Mouse (Mus musculus) embryonic stem cell, embryonic (primary cell): ENCODE data around the gene 1700001L19Rik.
"Not testable (repeated sequence)": the region's sequence is repeated elsewhere in the genome, so short reads cannot be mapped to it uniquely, and the experiment has no call there.

Source experiments
- CTCF ChIA-PET, 4 experiments: fragments of 300-600 bp in 2 of 4; fragments of 350-600 bp in 2 of 4; sonication (Branson Sonifier 250); formaldehyde crosslinking; loops; one replicate each; lab custom pipeline; 2022; ENCODE audit warnings: inconsistent platforms in 2 of 4; lab: Charles Lee
- POLR2A ChIA-PET, 4 experiments: fragments of 300-600 bp in 2 of 4; fragments of 350-600 bp in 2 of 4; sonication (Branson Sonifier 250); formaldehyde crosslinking; loops; one replicate each; lab custom pipeline; 2022; ENCODE audit warnings: antibody characterized with exemption in 4 of 4, inconsistent platforms in 1 of 4; lab: Charles Lee

Gene 1700001L19Rik

DNA sequence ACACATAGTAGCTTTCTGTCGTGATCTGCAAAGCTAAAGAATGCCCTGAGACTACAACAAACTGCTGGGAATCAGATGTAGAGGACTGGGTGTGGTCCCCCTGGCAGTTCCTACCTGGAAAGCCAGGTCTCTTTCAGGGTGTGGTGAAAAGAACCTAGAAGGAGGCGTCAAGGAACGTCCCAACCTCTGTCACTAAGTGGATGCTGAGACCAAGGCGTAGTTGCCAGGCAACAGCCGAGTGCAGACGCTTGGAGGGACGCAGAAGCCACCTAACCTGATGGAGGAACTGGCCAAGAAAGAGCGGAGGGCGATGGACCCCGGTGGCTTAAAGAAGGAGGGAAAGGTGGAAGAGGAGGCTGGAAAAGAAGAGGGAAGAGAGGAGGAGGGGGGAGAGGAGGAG is at the start of gene 1700001L19Rik:
Gene 1700001L19Rik (plus strand): TSS at position 223 of the 400 bp plus-strand sequence.
- ChIA-PET CTCF (interaction anchor here (0.5 to 1.0 kb wide), 8 partner anchors 12 to 1206 kb away, joined by 3 to 11 read pairs (median 3); no protein-coding TSS in a partner anchor), POLR2A (interaction anchor here in 2 of 4 experiments (0.9 to 7.4 kb wide), 7 partner anchors 11 to 1014 kb away, joined by 3 to 41 read pairs (median 5); partner anchors contain the start of genes Fastkd3 (in 2 of the 2), Mtrr (in 2 of the 2) and Srd5a1 (in 1 of the 2))

DNA sequence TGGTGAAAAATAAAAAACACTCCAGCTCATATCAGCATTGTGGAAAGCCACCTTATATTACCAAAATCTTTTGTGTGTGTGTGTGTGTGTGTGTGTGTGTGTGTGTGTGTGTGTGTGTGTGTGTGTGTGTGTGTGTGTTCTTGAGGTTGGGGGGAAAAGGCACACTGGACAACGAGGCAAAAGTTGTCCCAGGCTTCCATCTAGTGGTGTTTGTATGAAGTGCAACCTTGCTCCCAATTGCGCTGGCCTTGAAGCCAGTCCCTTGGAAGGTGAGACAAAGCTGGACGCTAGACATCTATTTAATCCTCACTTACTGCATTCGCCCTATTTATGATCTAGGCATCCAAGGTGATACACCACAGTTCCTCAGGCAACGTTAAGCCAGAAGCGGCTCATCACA is 43.8 kb upstream of the 1700001L19Rik start:
- CTCF ChIA-PET = interaction anchor here in 2 of 4 experiments (0.6 to 2.1 kb wide), 8 partner anchors 16 to 949 kb away, joined by 3 to 13 read pairs (median 4); no protein-coding TSS in a partner anchor
- POLR2A ChIA-PET = not testable (repeated sequence)

DNA sequence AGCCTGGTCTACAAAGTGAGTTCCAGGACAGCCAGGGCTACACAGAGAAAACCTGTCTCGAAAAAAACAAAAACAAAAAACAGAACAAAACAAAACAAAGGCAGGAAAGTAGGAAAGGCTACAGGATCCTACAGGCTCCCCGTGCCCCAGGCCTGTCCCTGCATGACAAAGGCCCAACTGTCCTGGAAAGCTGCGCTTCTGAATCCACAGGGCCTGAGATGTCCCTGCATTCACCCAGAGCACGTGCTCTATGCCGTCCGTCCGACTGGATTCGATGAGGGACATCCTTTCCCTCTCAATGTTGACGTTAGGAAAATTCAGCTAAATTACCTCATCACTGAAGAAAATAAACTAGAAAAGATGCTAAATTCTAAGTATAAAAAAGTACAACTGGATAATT is 29.1 kb upstream of the 1700001L19Rik start:
- POLR2A ChIA-PET = interaction anchor here in 2 of 4 experiments (1.0 to 8.6 kb wide), 4 partner anchors 9 to 17 kb away, joined by 3 to 74 read pairs (median 22); partner anchors contain the start of genes Fastkd3 (in 2 of the 2) and Mtrr (in 2 of the 2)
- CTCF ChIA-PET = no interaction called here

DNA sequence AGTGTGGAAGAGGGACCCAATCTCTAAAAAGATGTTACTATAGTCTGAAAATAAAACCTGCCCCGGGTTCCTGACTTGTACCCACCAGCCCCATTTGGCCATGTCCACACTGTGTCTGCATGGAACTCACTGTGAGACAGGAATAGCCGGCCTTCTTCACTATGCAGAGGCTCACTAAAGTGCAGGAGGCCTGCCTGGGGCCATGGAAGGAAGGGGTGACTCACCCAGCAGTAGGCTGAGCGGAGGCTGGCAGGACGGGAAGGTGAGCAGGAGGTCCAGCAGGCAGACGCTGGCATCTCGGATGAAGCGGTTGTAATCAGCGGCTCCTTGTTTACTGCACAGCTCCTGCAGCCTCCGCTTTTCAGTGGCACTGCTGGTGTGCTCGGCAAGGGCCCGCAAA is 28.7 kb upstream of the 1700001L19Rik start:
- ChIA-PET POLR2A (interaction anchor here in 2 of 4 experiments (0.9 to 8.6 kb wide), 7 partner anchors 9 to 724 kb away, joined by 3 to 74 read pairs (median 3); partner anchors contain the start of genes Fastkd3 (in 2 of the 2), Mtrr (in 2 of the 2) and 1700001L19Rik (in 1 of the 2)), CTCF (no interaction called here)

DNA sequence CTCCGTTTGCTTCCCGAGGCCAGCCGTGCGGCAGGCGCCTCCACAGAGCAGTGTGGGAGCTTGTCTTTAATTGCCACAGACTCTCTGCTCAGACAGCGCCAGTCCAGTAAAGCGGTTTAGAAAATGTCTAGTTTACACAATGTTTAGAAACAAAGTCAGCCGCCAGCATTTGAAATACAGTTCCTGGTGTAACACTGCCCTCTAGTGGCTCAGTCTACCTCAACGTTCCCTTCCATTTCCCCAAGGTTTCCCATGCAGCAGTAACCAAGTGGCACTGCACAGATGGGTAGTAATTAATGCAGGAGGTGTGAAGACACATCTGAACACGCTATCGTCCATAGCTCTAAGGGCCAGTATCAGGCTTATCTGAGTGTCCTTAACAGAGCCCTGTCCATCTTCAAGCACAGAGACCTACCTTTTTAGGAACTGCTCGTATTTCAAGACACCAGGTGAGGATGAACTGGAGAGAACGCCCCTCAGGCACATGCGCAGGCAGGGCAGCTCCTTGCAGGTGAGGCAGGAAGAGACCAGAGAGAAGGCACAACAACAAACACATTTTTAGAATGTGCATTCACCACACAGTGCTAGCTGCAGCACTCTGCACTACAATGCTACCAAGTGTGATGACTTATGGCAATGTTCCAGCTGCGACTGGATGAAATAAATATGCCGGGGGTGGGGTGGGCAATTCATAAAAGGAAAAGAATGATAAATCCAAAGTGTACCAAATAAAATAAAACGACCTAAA is 27.5 kb upstream of the 1700001L19Rik start:
- POLR2A ChIA-PET = interaction anchor here in 2 of 4 experiments (1.1 to 8.6 kb wide), 6 partner anchors 12 to 725 kb away, joined by 3 to 74 read pairs (median 7); partner anchors contain the start of genes Fastkd3 (in 2 of the 2), Mtrr (in 2 of the 2) and 1700001L19Rik (in 1 of the 2)
- CTCF ChIA-PET = interaction anchor here in 1 of 4 experiments (0.6 kb wide), 1 partner anchor 16 kb away, joined by 3 read pairs; no protein-coding TSS in a partner anchor

DNA sequence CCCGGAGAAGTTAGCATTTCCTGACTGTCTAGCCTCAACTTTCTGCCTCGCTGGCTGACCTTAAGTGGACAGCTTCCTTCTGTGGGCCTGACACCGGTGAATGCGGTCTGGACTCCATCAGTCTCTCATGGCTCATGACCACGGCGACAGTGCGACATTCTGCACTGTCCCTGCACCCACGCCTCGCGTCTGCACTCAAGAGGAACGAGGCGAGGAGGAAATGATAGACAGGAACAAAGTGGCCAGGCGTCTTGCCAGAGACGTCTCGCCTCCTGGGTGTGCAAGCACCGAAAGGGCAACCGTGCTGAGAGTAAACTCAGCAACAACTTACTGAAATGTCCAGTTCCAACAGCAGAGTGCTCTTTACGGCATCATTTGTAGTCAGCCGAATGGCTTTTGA is 25.0 kb upstream of the 1700001L19Rik start:
- POLR2A ChIA-PET = interaction anchor here in 3 of 4 experiments (1.0 to 8.6 kb wide), 9 partner anchors 9 to 1152 kb away, joined by 3 to 74 read pairs (median 10); partner anchors contain the start of genes Fastkd3 (in 3 of the 3), Mtrr (in 3 of the 3) and Zfp459 (in 1 of the 3)
- CTCF ChIA-PET = interaction anchor here in 1 of 4 experiments (1.0 kb wide), 1 partner anchor 21 kb away, joined by 3 read pairs; no protein-coding TSS in a partner anchor

DNA sequence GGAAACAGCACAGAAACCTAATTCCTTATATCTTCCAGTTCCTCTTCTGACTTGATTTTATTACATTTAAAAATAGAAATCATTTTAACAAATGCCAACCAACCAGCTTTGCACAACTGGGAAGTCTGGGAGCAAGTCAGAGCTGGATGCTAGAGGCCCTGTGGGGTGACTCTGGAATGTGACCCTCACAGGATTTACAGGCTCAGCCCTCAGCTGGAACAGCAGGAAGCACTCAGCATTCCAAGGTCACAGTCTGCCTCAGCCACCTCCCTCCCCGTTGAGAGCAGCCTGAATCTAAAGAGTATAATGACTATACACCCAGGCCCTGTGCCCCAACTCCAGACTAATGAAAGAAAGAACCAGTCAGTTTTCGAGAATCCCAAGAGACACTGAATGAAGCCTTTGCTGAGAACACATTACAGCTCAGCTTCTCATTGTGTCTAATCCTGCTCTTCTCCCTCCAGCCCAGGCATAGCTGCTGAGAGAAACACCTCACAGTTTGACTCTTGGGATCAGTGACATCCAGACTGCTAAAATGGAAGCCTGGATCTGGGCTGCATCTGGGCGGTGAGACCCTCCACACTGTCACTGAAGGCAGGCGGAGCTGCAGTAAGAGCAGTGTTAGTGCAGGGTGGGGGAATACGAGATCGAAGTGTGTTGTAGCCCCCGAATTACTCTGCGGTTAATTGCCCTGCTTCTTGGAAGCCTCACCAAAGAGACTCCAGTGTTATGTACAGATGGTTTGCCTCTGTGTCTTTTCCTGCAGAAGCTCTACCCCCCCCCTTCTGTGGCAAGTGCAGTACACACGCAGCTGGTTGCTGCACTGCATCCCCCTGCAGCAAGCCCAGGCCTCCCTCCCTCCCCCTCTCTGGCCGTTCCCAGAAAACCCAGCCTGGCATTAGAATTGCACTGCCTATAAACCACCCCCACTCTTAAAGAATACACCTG is 24.0 kb upstream of the 1700001L19Rik start:
- ChIA-PET POLR2A (interaction anchor here in 3 of 4 experiments (0.6 to 8.6 kb wide), 15 partner anchors 8 to 1465 kb away, joined by 3 to 74 read pairs (median 4); partner anchors contain the start of genes Fastkd3 (in 3 of the 3), Mtrr (in 3 of the 3), Gm28557 (in 1 of the 3) and Zfp459 (in 1 of the 3)), CTCF (interaction anchor here in 2 of 4 experiments (1.0 to 1.1 kb wide), 2 partner anchors 20 kb away, joined by 3 to 5 read pairs; no protein-coding TSS in a partner anchor)

DNA sequence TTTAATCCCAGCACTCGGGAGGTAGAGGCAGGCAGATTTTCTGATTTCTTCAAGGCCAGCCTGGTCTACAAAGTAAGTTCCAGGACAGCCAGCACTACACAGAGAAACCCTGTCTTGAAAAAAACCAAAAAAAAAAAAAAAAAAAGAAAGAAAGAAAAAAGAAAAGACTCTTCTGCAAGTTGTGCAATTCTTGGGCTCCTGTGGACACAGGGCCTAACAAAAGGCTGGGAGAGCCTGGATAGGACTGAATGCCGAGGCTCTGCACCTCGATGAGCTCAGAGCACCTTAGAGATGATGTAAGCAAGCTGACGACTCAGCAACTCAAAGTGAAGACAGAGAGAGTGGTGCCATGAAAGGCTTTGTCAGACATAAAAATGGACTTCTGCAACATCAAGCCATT is 22.8 kb upstream of the 1700001L19Rik start:
- ChIA-PET CTCF (no interaction called here), POLR2A (interaction anchor here in 3 of 4 experiments (0.6 to 3.3 kb wide), 13 partner anchors 7 to 1072 kb away, joined by 3 to 22 read pairs (median 4); partner anchors contain the start of genes Fastkd3 (in 1 of the 3) and Mtrr (in 1 of the 3))

DNA sequence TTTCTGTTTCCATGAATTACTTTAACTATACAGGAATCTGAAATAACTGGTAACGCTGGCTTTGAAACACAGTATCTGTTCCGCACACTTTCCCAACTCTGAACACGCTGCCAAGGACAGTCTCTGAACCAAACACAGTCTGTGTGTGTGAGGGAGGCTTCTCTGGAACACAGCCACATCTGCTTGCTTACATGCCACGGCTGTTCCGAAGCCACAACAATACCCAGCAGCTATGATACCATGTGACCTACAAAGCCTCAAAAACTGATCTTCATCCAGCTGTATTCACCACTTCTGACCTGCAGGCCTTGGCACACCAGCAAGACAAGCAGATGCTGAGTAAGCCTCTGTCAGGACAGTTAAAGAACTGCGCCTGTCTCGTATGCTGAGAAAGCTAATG is 19.3 kb upstream of the 1700001L19Rik start:
- ChIA-PET CTCF (no interaction called here), POLR2A (interaction anchor here in 1 of 4 experiments (0.9 to 1.3 kb wide), 2 partner anchors 11 to 16 kb away, joined by 3 to 6 read pairs; no protein-coding TSS in a partner anchor)

DNA sequence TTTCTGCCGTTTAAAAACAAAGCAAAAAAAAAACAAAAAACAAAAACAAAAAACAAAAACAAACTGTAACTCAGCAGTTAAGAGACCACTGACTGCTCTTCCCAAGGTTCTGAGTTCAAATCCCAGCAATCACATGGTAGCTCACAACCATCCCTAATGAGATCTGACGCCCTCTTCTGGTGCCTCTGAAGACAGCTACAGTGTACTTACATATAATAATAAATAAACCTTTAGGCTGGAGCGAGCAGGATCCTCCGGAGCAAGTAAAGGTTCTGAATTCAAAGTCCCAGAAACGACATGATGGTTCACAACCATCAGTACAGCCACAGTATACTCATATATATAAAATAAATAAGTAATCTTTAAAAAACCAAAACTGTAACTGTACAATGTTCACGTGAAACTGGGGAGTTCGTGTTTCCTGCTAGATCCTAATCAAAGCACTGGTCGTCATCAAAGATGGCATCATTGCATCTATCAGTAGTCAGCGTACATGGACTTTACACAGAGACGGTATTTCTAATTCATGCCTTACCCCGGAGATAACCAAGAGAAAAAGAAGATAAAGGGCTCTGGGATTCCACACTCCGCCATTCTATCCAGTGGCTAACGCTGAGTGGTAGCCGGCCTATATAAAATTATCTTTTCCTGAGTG is 16.0 kb upstream of the 1700001L19Rik start:
- POLR2A ChIA-PET = interaction anchor here in 3 of 4 experiments (0.9 to 3.5 kb wide), 16 partner anchors 8 to 1097 kb away, joined by 3 to 74 read pairs (median 6); partner anchors contain the start of genes 1700001L19Rik (in 2 of the 3), Srd5a1 (in 2 of the 3) and Zfp874b (in 1 of the 3)
- CTCF ChIA-PET = interaction anchor here in 2 of 4 experiments (0.7 to 0.8 kb wide), 3 partner anchors 10 to 1005 kb away, joined by 3 to 5 read pairs (median 3); no protein-coding TSS in a partner anchor

DNA sequence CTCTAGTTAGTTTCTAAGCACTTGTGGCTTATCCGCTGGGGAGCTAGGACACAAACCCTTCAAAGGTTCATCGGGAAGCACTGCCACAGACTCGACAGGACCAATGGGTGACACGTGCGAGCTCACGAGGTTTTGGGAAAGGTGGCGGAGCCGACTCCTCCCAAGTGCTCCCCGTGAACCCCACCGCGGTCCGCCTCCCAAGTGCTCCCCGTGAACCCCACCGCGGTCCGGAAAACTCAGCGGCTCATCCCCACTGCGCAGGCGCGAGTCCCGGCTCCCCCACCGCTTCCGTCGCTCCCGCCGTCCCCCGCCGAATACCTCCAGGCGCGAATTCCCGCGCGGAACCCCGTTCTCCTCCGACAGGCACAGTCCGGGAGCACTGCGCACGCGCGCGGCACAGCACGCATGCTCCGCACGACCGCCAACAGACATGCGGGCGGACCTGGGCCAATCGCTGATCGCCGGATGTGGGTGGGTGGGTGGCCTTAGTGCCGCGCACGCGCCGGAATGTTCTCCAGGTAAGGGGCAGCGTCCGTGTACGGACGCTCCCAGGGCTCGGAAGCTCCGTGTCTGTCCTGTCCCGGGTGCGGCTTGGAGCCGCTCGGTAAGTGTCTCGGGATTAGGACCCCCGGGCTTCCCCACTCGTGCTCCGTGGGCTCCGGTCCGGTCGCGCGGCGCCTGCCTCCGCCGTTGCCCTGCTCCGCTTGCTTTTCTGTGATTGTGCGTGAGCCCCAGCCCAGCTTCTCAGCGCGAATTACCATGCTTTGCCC is 15.3 kb upstream of the 1700001L19Rik start, which contains the start of the genes Mtrr and Fastkd3:
Gene Mtrr (minus strand): TSS at position 403 of the 770 bp plus-strand sequence.
Gene Fastkd3 (plus strand): TSS at position 488 of the 770 bp plus-strand sequence.
- CTCF ChIA-PET = no interaction called here
- POLR2A ChIA-PET = interaction anchor here in 3 of 4 experiments (0.6 to 3.5 kb wide), 20 partner anchors 9 to 1098 kb away, joined by 3 to 74 read pairs (median 5); partner anchors contain the start of genes 1700001L19Rik (in 2 of the 3), Srd5a1 (in 2 of the 3) and Zfp874b (in 1 of the 3)

DNA sequence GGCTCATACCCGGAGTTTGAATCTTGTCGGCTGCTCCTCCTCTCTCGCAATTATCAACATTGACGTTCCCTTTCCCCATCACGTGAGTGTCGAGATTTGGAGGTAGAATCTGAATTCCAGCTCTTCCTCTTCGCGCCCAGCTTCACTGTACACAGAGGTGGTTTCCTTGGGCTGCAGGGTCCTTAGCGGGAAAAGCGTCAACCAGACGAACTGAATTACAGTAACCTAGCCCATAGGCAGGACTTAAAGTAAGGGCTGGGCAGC is 14.8 kb upstream of the 1700001L19Rik start:
- ChIA-PET POLR2A (interaction anchor here in 3 of 4 experiments (0.6 to 3.5 kb wide), 19 partner anchors 9 to 1099 kb away, joined by 3 to 74 read pairs (median 5); partner anchors contain the start of genes 1700001L19Rik (in 2 of the 3), Srd5a1 (in 1 of the 3) and Zfp874b (in 1 of the 3)), CTCF (no interaction called here)

DNA sequence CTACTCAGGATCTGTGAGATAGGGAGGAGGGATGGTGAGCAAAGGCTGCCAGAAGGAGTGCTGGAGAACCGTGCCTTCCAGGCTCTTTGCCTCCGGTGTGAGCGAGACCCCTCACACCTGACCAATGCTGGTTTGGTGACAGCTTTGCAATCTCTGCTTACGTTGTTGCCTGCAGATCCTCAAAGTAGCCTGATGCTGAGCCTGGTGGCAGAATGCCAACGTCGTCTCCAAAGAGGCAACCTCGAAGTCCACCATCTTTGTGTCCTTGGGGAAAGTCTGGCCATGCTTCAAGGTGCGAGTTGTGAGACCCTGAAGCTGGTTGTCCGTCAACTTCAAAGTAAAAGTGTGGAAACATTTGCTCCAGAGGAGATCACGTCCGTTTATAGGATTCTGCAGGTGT is 13.3 kb upstream of the 1700001L19Rik start:
- ChIA-PET POLR2A (interaction anchor here in 2 of 4 experiments (0.8 to 5.1 kb wide), 7 partner anchors 8 to 15 kb away, joined by 3 to 41 read pairs (median 12); partner anchors contain the start of gene 1700001L19Rik (in 2 of the 2)), CTCF (no interaction called here)

DNA sequence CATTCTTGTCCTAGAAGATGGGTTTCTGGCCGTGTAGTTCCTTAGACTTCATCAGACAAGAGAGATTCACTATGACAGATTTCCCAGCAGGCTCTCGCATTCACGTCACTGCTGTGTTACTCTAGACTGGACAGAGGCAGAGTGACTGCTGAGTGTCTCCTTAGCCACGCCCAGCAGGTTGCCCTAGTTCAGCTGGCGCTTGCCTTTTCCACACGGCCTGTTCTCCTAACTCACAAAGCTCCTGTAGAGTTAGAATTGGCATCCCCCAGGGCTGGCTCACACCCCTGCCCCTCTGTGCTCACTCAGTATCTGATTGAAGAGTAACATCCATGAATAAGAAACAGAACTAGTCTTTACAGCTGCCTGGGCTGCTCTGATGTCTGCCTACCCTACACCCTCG is 11.8 kb upstream of the 1700001L19Rik start:
- POLR2A ChIA-PET = interaction anchor here in 2 of 4 experiments (0.9 to 5.1 kb wide), 6 partner anchors 10 to 20 kb away, joined by 3 to 41 read pairs (median 13); partner anchors contain the start of gene 1700001L19Rik (in 1 of the 2)
- CTCF ChIA-PET = interaction anchor here in 2 of 4 experiments (0.6 to 1.3 kb wide), 3 partner anchors 11 to 908 kb away, joined by 3 to 4 read pairs (median 3); no protein-coding TSS in a partner anchor

DNA sequence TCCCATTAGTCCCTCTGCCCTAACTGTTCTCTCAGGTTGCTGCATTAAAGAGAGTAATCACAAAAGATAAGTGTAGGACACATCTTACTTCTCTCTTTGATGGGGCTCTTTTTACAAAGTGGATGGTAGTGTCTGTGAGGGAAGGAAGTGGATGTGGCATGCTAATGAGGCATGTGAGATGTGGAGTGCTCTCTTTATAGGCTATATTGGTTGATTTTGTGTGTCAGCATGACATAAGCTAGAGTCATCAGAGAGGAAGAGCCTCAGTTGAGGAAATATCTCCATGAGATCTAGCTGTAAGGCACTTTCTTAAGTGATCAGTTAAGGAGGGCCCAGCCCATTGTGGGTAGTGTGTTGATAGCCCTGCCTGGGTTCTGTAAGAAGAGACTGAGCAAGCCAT is 8.9 kb upstream of the 1700001L19Rik start:
- CTCF ChIA-PET = no interaction called here
- POLR2A ChIA-PET = interaction anchor here in 2 of 4 experiments (0.6 to 5.1 kb wide), 2 partner anchors 8 to 944 kb away, joined by 3 to 41 read pairs; partner anchors contain the start of gene 1700001L19Rik (in 1 of the 2)
